Mouse (Mus musculus) neural tube, embryonic 14.5 days (tissue): ENCODE measurements around the gene Ddx28. TPM values are rescaled to one million over a fixed set of nuclear protein-coding genes. Genes with fewer than 3 reads are reported as not detected.

Experiments used
- ATAC-seq: fragments of 200-750 bp; cut with Nextera tagmentation; 2 replicates; pipeline ENCODE4 v1.8.0; 2017; ENCODE audit warnings: low read depth, mild to moderate bottlenecking, moderate TSS enrichment, moderate library complexity
- H3K27ac ChIP-seq: fragments of 300-500 bp; sonication (generic); 2 replicates; pipeline ENCODE4 v1.5.1; 2014; ENCODE audit warnings: low read depth, mild to moderate bottlenecking, control low read depth, low read length, moderate library complexity, mixed read lengths
- H3K27me3 ChIP-seq: fragments of 300-500 bp; sonication (generic); 2 replicates; pipeline ENCODE4 v1.6.1; 2014; ENCODE audit warnings: low read length; ENCODE audit not compliant: control insufficient read depth, insufficient read depth
- H3K36me3 ChIP-seq: fragments of 300-500 bp; sonication (generic); 2 replicates; pipeline ENCODE4 v1.6.1; 2014; ENCODE audit warnings: low read length, mixed read lengths; ENCODE audit not compliant: control insufficient read depth, insufficient read depth
- H3K4me1 ChIP-seq: fragments of 300-500 bp; sonication (generic); 2 replicates; pipeline ENCODE4 v1.6.1; 2014; ENCODE audit warnings: low read length; ENCODE audit not compliant: control insufficient read depth, insufficient read depth
- H3K4me2 ChIP-seq: fragments of 300-500 bp; sonication (generic); 2 replicates; pipeline ENCODE4 v1.6.1; 2014; ENCODE audit warnings: mild to moderate bottlenecking, low read depth, low read length, control low read depth
- H3K4me3 ChIP-seq: fragments of 300-500 bp; sonication (generic); 2 replicates; pipeline ENCODE4 v1.5.1; 2014; ENCODE audit warnings: low read depth, low read length, control low read depth, mixed read lengths
- H3K9ac ChIP-seq: fragments of 300-500 bp; sonication (generic); replicated peaks from 2 replicates; pipeline ENCODE4 v1.6.1; 2014; ENCODE audit warnings: low read depth, mild to moderate bottlenecking, control low read depth, low read length, mixed read lengths
- H3K9me3 ChIP-seq: fragments of 300-500 bp; sonication (generic); 2 replicates; pipeline ENCODE4 v1.6.1; 2016; ENCODE audit warnings: low read length; ENCODE audit not compliant: control insufficient read depth
- WGBS: fragments of 180-500 bp; shearing (Covaris S2); extraction: QIAGEN DNeasy Blood & Tissue Kit; methylation state at CpG from one replicate; pipeline ENCODE4 v1.1.7; 2014; 5-methylcytosine and 5-hydroxymethylcytosine counted together
- polyA plus RNA-seq: library from polyadenylated mRNA; unstranded; fragments of >200 nt; fragmentation: Nextera tagmentation; extraction: Ambion mirVana; gene quantifications from 2 replicates; pipeline ENCODE4 v1.2.1, GENCODE M21; 2014

Ddx28 gene
- polyA plus RNA-seq, 1 experiment from 2014 or later: 23.9 TPM

DNA sequence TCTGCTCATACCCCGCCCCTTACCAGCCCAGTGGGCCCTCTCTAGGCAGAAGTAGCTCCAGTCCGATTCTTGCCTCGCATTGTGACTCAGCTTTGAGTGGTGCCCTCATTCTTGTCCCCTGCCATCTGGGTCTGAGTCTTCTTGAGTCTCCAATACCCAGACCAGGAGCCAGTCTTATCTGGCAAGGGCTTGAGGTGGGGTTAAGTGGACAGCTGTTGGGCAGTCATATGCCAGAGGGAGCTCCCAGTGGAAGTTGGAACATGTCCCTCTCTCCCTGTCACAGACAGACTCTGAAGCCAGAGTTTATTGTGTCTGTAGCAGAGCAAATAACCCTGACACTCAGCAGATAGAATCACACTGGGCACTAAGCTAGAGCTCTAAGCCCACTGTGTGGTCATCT lies 39.4 kb upstream of the Ddx28 start:
- Histone ChIP-seq H3K4me2 (no peak overlapping the region), H3K27me3 (no peaks in the 10 kb centered on the region), H3K4me1 (no peaks in the 10 kb centered on the region), H3K27ac (no peak overlapping the region), H3K9ac (no peak overlapping the region), H3K9me3 (no peaks in the 10 kb centered on the region), H3K36me3 (peaks cover 10% of the 10 kb centered on the region; the same call in 1 of the 2 replicates), H3K4me3 (no peak overlapping the region)
- WGBS: 89% methylated on average over 3 of the region's 3 CpGs
- no peak for ATAC-seq

DNA sequence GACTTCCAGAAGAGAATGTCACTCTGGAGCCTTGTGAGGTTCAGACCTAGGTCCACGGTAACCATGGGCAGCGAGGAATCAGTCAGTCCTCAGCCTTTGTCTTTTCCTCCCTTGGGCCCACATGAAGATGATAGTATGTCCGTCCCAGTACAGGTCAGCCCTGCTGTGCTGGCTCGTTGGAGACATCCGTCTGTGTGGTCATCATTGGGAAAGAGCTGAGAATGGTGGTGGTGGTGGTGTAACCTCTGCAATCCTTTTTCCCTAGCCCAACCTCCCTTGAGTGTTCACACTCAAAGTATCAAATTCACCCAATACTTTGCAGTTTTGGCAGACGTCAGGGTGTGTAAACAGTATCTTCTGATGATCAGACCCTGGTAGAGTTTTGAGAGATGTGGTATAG lies 38.2 kb upstream of the Ddx28 start:
- no peak overlapping the region for H3K9ac ChIP-seq
- H3K27me3 ChIP-seq: no peaks in the 10 kb centered on the region
- no peak overlapping the region for H3K4me2 ChIP-seq
- no peaks in the 10 kb centered on the region for H3K4me1 ChIP-seq
- WGBS: 84% methylated on average over 6 of the region's 6 CpGs
- ATAC-seq: no peak
- H3K4me3 ChIP-seq: no peak overlapping the region
- peaks cover 10% of the 10 kb centered on the region; the same call in 1 of the 2 replicates for H3K36me3 ChIP-seq
- H3K9me3 ChIP-seq: no peaks in the 10 kb centered on the region
- no peak overlapping the region for H3K27ac ChIP-seq

DNA sequence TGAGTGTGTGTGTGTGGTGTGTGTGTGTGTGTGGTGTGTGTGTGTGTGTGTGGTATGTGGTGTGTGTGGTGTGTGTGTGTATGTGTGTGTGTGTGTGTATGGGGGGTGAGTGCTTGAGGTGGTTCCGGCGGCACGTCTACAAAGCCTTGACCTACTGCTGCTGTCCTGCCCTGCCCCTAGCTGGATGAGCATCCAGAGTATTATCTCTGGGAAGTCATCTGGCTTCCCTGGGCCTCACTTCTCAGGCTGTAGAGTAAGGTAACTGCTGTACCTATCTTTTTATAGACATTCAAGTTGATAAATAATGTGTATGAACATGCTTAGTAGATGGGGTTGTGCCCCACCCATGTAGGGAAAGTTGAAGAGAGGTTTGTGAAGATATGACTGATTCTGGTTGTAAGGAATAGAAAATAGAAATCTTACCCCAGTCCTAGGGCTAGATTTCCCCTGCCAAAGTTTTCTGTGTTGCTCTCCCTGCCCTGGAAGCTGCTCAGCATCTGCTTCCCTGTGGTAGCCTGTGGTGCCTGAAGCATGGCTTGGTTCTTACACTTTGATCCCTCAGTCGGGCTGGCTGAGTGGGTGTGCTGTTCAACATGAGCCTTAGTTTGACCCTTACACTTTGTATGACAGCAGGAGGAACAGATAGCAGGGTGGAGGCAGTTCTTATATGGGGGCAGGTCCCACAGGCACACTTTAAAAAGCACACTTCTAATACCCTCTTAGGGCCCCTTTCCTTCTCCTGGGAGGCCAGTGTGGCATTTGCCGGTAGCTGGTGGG lies 36.4 kb upstream of the Ddx28 start:
- no peaks in the 10 kb centered on the region for H3K27me3 ChIP-seq
- 78% methylated on average over 5 of the region's 5 CpGs for WGBS
- H3K36me3 ChIP-seq: peaks cover 8% of the 10 kb centered on the region; the same call in 1 of the 2 replicates
- H3K27ac ChIP-seq: no peak overlapping the region
- H3K4me1 ChIP-seq: no peaks in the 10 kb centered on the region
- no peaks in the 10 kb centered on the region for H3K9me3 ChIP-seq
- H3K4me2 ChIP-seq: no peak overlapping the region
- no peak overlapping the region for H3K9ac ChIP-seq
- no peak for ATAC-seq
- H3K4me3 ChIP-seq: no peak overlapping the region

GRCm38 (mm10) chr8:106046872-106047559 lies 35.3 kb upstream of the Ddx28 start:
- Histone ChIP-seq H3K36me3 (peaks cover 8% of the 10 kb centered on the region; the same call in 1 of the 2 replicates), H3K4me3 (no peak overlapping the region), H3K9me3 (no peaks in the 10 kb centered on the region), H3K4me2 (no peak overlapping the region), H3K27ac (no peak overlapping the region), H3K27me3 (no peaks in the 10 kb centered on the region), H3K4me1 (no peaks in the 10 kb centered on the region), H3K9ac (no peak overlapping the region)
- 95% methylated on average over 11 of the region's 11 CpGs for WGBS
- ATAC-seq: no peak

DNA sequence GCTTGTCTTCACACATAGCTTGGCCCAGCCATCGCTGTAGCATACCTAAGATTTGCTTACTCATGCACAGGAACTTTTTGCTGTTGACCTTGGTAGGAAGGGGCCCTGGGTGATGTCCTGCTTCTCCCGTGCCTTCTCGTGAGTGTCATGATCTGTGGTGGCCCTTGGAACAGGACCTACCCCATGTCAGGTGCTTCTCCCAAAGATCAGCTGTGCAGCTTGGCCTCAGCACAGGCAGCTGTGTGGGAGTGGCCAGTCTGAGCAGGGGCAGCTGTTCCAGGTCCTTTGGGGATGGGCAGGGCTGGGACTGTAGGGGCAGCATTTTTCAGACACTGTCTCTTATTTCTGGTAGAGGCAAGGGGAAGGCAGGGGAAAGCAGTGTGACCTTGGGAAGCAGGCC lies 32.5 kb upstream of the Ddx28 start:
- H3K36me3 ChIP-seq: no peaks in the 10 kb centered on the region
- no peaks in the 10 kb centered on the region for H3K27me3 ChIP-seq
- no peak overlapping the region for H3K27ac ChIP-seq
- no peak overlapping the region for H3K4me3 ChIP-seq
- H3K4me2 ChIP-seq: no peak overlapping the region
- ATAC-seq: no peak
- 87% methylated on average over 3 of the region's 3 CpGs for WGBS
- no peak overlapping the region for H3K9ac ChIP-seq
- no peaks in the 10 kb centered on the region for H3K9me3 ChIP-seq
- no peaks in the 10 kb centered on the region for H3K4me1 ChIP-seq

DNA sequence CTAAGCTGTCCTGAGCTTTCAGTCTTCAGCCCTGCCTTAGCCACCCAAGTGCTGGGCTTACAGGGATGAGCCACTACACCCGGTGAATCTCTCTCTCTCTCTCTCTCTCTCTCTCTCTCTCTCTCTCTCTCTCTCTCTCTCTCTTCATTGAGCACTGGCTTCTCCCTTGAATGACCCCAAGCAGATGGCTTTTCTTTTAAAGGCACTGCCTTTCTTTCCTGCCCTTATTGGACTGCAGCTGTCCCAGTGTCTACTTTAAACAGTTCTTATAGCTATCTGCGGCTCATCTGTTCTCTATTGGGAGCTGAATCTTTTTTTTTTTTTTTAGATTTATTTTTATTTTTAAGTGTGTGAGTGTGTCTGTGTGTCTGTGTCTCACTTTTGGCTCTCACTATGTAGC lies 31.4 kb upstream of the Ddx28 start:
- 53% methylated on average over 2 of the region's 2 CpGs for WGBS
- no peak for ATAC-seq

GRCm38 (mm10) chr8:106040218-106040617 lies 28.5 kb upstream of the Ddx28 start:
- ATAC-seq: no peak
- Histone ChIP-seq H3K4me2 (no peak overlapping the region), H3K27me3 (no peaks in the 10 kb centered on the region), H3K4me1 (no peaks in the 10 kb centered on the region), H3K4me3 (no peak overlapping the region), H3K9ac (no peak overlapping the region), H3K9me3 (no peaks in the 10 kb centered on the region), H3K36me3 (no peaks in the 10 kb centered on the region), H3K27ac (no peak overlapping the region)
- WGBS: 78% methylated on average over 4 of the region's 4 CpGs

More for the DNA sequence above, 31.4 kb upstream of the Ddx28 start:
- no peaks in the 10 kb centered on the region for H3K4me1 ChIP-seq
- no peak overlapping the region for H3K27ac ChIP-seq
- H3K36me3 ChIP-seq: no peaks in the 10 kb centered on the region
- H3K9ac ChIP-seq: no peak overlapping the region
- no peak overlapping the region for H3K4me2 ChIP-seq
- no peaks in the 10 kb centered on the region for H3K27me3 ChIP-seq
- H3K4me3 ChIP-seq: no peak overlapping the region
- H3K9me3 ChIP-seq: no peaks in the 10 kb centered on the region

DNA sequence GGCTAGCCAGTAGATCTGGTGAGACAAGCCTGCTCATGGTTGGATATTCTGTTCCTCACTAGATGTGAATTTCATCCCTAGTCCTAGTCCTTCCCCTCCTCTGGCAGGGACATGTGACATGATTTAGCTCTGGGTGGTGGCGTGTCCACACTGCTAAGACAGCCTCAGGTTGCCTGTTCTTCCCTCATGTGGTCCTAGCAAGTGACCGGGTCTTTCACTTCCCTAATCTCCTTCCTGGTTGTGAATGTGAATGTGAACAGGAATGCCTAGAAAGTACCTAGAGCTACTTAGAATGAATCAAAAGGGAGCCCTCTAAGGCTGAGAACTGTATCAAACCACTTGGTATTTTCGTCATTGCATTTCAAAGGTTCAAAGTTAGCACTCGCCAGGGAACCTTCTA lies 27.9 kb upstream of the Ddx28 start:
- H3K27ac ChIP-seq: no peak overlapping the region
- ATAC-seq: no peak
- H3K27me3 ChIP-seq: no peaks in the 10 kb centered on the region
- no peak overlapping the region for H3K4me2 ChIP-seq
- no peaks in the 10 kb centered on the region for H3K4me1 ChIP-seq
- H3K9me3 ChIP-seq: no peaks in the 10 kb centered on the region
- H3K9ac ChIP-seq: no peak overlapping the region
- WGBS: 85% methylated on average over 4 of the region's 4 CpGs
- no peaks in the 10 kb centered on the region for H3K36me3 ChIP-seq
- no peak overlapping the region for H3K4me3 ChIP-seq

DNA sequence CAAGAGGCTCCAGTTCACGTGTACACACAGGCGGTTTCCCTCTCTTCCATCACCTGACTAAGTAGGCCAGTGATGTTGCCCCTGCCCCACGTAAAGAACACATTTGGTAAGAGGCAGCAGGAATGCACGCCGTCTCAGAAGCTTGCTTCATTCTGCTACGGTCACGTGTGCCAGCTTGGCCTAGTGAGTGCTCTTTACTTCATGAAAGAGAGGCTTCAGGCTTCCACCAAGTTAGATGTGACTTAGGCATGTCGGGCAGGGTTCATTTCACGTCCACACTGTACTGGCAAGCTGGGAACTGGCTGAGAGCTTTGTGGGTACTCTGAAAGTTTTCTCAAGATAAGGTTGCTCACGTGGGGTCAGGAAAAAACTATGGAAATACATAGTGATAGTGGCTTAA lies 27.0 kb upstream of the Ddx28 start:
- Histone ChIP-seq H3K4me2 (no peak overlapping the region), H3K4me1 (no peaks in the 10 kb centered on the region), H3K27ac (no peak overlapping the region), H3K4me3 (no peak overlapping the region), H3K36me3 (no peaks in the 10 kb centered on the region), H3K27me3 (no peaks in the 10 kb centered on the region), H3K9me3 (no peaks in the 10 kb centered on the region), H3K9ac (no peak overlapping the region)
- 94% methylated on average over 10 of the region's 10 CpGs for WGBS
- no peak for ATAC-seq
